Mouse (Mus musculus) intestine, embryonic 14.5 days (tissue): ENCODE results near the gene Aldh2. TPM values are rescaled to one million over a fixed set of nuclear protein-coding genes. Genes with fewer than 3 reads are reported as not detected.

Experiments
- ATAC-seq: fragments of 200-750 bp; cut with Nextera tagmentation; replicated peaks from 2 replicates; pipeline ENCODE4 v1.8.0; 2017; ENCODE audit warnings: low read depth, moderate number of reproducible peaks, moderate TSS enrichment, moderate library complexity; ENCODE audit not compliant: low FRiP score, low TSS enrichment
- DNase-seq: peaks from one replicate; pipeline ENCODE4 v3.0.0-alpha.2; 2018; ENCODE audit warnings: low spot score
- H3K27ac ChIP-seq: fragments of 300-500 bp; sonication (generic); 2 replicates; pipeline ENCODE4 v1.5.1; 2014; ENCODE audit warnings: low read depth, mild to moderate bottlenecking, control low read depth
- H3K27me3 ChIP-seq: fragments of 300-500 bp; sonication (generic); replicated peaks from 2 replicates; pipeline ENCODE4 v1.6.1; 2014; ENCODE audit warnings: low read length, control low read depth; ENCODE audit not compliant: control insufficient read depth, insufficient read depth
- H3K36me3 ChIP-seq: fragments of 300-500 bp; sonication (generic); 2 replicates; pipeline ENCODE4 v1.6.1; 2014; ENCODE audit warnings: low read length, control low read depth; ENCODE audit not compliant: control insufficient read depth, insufficient read depth
- H3K4me1 ChIP-seq: fragments of 300-500 bp; sonication (generic); replicated peaks from 2 replicates; pipeline ENCODE4 v1.6.1; 2014; ENCODE audit warnings: low read length, control low read depth, mixed read lengths; ENCODE audit not compliant: control insufficient read depth, insufficient read depth
- H3K4me2 ChIP-seq: fragments of 300-500 bp; sonication (generic); 2 replicates; pipeline ENCODE4 v1.6.1; 2014; ENCODE audit warnings: low read length
- H3K4me3 ChIP-seq: fragments of 300-500 bp; sonication (generic); 2 replicates; pipeline ENCODE4 v1.5.1; 2014; ENCODE audit warnings: low read depth, low read length, control low read depth, mixed read lengths
- H3K9ac ChIP-seq: fragments of 300-500 bp; sonication (generic); 2 replicates; pipeline ENCODE4 v1.6.1; 2014; ENCODE audit warnings: mild to moderate bottlenecking, low read length
- H3K9me3 ChIP-seq: fragments of 300-500 bp; sonication (generic); 2 replicates; pipeline ENCODE4 v1.6.1; 2016; ENCODE audit warnings: low read length, control low read depth; ENCODE audit not compliant: control insufficient read depth
- WGBS: fragments of 180-500 bp; shearing (Covaris S2); extraction: QIAGEN DNeasy Blood & Tissue Kit; methylation state at CpG from one replicate; pipeline ENCODE4 v1.1.7; 2014; 5-methylcytosine and 5-hydroxymethylcytosine counted together
- polyA plus RNA-seq: library from polyadenylated mRNA; unstranded; fragments of >200 nt; fragmentation: Nextera tagmentation; extraction: Ambion mirVana; gene quantifications from 2 replicates; pipeline ENCODE4 v1.2.1, GENCODE M21; 2014

The Aldh2 gene
- polyA plus RNA-seq, 1 experiment from 2014 or later: 70.2 TPM

DNA sequence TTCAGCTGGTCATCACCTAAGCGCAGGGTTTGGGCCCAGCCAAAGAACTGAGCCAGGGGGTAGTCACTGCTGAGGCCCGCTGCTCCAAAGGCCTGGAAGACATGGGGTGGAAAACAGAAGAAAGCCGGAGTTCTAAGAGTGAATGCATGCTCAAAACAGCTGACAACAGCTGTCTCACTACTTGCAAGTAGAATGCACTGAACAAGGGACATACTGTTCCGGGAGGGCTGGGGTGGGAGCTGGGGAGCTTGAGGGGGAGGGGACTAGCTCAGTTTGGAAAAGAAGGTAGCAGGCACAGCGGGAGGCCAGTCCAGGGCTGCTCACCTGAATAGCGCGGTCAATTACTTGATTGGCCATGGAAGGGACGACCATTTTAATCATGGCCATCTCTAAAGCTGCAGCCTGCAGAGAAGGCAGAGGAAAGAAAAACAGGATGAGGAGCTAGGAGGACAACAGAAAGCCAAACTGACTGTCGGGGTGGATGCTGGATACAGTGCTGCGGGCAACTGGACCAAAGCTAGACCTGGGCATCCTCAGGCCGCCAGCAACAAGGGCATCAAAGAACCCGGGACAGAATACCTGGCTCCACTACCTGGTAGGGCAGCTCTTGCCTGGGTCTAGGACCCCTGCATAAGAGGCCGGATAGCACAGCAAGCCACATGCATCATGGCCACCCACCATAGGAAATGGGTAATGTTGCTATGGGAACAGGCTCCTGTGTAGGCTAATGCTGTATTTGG lies 5.4 kb upstream of the Aldh2 start:
- ATAC-seq: no peak
- Histone ChIP-seq H3K4me3 (no peak overlapping the region), H3K9me3 (no peaks in the 10 kb centered on the region), H3K4me2 (no peak overlapping the region), H3K9ac (no peak overlapping the region), H3K27me3 (no peaks in the 10 kb centered on the region), H3K36me3 (no peaks in the 10 kb centered on the region), H3K27ac (peak overlapping the region; percentile 24), H3K4me1 (peaks cover 7% of the 10 kb centered on the region; the same call in 1 of the 2 replicates)
- no peak for DNase-seq
- WGBS: 75% methylated on average over 13 of the region's 13 CpGs

DNA sequence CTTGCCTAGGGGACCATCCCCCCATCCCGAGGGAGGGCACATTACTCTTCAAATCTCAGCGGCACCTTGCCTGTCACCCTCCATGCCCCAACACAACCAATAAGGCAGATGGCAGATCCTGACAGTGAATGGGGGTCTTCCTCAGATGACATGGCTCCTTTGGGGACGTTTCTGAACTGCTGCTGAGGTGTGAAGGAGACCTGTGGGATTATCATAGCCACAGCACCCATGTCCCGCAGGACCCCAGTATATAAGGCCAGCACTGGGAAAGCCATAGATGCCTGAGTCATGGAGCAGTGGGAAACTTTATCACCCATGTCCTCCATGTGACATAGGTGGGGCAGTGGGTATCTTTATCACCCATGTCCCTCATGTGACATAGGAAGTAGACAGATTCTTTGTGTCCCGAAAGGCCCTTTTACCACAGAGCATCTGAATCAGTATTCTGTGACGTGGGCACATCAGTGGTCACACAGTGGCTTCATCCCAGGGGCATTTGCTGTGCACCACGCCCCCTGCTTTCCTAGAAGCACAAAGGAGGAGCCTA lies 4.4 kb upstream of the Aldh2 start:
- no peak overlapping the region for H3K4me2 ChIP-seq
- no peak overlapping the region for H3K9ac ChIP-seq
- 81% methylated on average over 7 of the region's 7 CpGs for WGBS
- no peak for DNase-seq
- H3K27me3 ChIP-seq: no peaks in the 10 kb centered on the region
- no peak for ATAC-seq
- no peaks in the 10 kb centered on the region for H3K36me3 ChIP-seq
- peak overlapping the region; percentile 24 for H3K27ac ChIP-seq
- no peaks in the 10 kb centered on the region for H3K9me3 ChIP-seq
- H3K4me1 ChIP-seq: peaks cover 11% of the 10 kb centered on the region; the same call in 1 of the 2 replicates
- H3K4me3 ChIP-seq: no peak overlapping the region

DNA sequence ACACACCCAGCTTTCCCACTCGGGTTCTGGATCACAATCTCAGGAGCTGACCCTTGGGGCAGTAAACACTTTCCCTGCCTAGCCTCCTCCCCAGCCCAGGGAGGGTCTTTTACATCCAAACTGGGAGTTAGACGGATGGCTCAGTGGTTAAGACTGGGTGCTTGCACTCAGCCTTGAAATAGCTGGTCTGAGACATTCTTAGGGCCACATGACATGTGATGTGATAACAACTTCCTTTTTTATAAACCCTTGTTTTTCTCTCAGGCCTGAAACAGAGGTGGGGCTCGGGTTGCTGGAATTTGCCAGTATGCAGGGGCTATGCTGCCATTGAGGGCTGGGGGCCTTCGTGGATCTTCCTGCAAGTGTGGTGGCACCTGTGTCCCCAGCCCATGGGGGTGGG lies 3.7 kb upstream of the Aldh2 start:
- no peak for DNase-seq
- no peak for ATAC-seq
- H3K4me3 ChIP-seq: no peak overlapping the region
- no peak overlapping the region for H3K4me2 ChIP-seq
- no peaks in the 10 kb centered on the region for H3K27me3 ChIP-seq
- 64% methylated on average over 4 of the region's 4 CpGs for WGBS
- H3K27ac ChIP-seq: no peak overlapping the region
- no peaks in the 10 kb centered on the region for H3K36me3 ChIP-seq
- H3K9ac ChIP-seq: no peak overlapping the region
- H3K9me3 ChIP-seq: no peaks in the 10 kb centered on the region
- peaks cover 11% of the 10 kb centered on the region for H3K4me1 ChIP-seq

DNA sequence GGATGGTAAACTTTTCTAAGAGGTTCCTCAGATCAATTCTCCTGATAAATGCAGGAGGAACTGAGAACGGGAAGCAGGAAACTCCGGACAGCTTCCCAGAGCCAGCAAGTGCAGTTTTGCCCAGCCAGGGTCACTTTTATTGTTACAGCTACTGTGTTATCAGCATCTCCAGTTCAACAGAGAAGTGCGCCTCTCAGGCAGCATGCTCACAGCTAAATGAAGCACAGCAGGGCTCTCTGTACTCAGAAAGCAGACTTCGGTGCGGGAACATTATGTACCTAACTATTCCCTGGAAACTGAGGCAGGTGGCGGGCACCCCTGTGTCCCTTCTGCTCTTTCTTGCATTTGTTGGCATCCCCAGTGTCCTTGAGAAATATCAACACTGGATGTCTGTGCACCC lies 2.6 kb upstream of the Aldh2 start:
- WGBS: 72% methylated on average over 6 of the region's 6 CpGs

DNA sequence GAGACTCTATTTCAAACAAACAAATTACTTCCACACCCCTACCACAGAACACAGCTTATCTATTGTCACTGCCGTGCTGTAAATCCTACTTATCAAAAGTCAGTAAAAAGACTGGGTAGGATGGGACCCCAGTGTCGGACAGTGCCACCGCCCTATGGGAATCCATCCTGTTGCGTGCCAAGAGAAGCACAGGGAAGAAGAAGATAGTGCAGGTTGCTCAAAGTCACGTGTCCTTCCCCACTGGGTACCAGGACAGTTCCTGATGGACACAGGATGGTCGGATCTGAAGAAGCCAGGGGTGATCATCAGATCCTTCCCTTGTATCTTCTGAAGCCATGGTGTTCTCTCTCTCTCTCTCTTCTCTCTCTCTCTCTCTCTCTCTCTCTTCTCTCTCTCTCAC lies 2.1 kb upstream of the Aldh2 start:
- 76% methylated on average over 6 of the region's 6 CpGs for WGBS
- Histone ChIP-seq H3K4me1 (peaks cover 12% of the 10 kb centered on the region), H3K4me2 (no peak overlapping the region), H3K4me3 (no peak overlapping the region), H3K36me3 (no peaks in the 10 kb centered on the region), H3K27me3 (no peaks in the 10 kb centered on the region), H3K9ac (no peak overlapping the region), H3K9me3 (no peaks in the 10 kb centered on the region), H3K27ac (no peak overlapping the region)
- DNase-seq (no peak), ATAC-seq (no peak)

More for the DNA sequence above, 2.6 kb upstream of the Aldh2 start:
- no peak for DNase-seq
- no peak for ATAC-seq
- Histone ChIP-seq H3K4me3 (no peak overlapping the region), H3K9ac (no peak overlapping the region), H3K9me3 (no peaks in the 10 kb centered on the region), H3K4me2 (no peak overlapping the region), H3K27me3 (no peaks in the 10 kb centered on the region), H3K4me1 (peaks cover 12% of the 10 kb centered on the region), H3K36me3 (no peaks in the 10 kb centered on the region), H3K27ac (no peak overlapping the region)

DNA sequence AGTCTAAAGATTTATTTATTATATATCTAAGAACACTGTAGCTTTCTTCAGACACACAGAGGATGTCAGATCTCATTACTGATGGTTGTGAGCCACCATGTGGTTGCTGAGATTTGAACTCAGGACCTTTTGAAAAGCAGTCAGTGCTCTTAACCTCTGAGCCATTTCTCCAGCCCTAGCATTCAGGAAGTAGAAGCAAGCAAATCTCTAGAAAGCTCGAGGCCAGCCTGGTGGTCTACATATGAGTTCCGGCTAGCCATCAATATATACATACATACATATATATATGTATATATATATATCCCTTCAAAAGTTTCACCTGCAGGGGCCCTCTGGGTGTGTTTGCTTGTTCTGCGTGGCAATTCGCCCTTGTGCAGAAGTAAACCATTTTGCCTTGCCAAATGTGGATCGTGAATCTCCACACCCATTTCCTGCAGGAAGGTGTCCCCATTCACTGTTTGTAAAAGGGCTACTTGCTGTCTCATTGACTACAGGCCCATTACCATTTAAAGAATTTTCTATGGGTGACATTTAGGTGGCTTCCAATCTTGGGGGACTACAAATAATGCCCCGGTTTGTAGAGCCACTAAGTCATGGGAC lies 1.2 kb upstream of the Aldh2 start:
- Histone ChIP-seq H3K4me1 (peaks cover 12% of the 10 kb centered on the region), H3K4me2 (no peak overlapping the region), H3K27me3 (no peaks in the 10 kb centered on the region), H3K9me3 (no peaks in the 10 kb centered on the region), H3K27ac (no peak overlapping the region), H3K36me3 (no peaks in the 10 kb centered on the region), H3K9ac (no peak overlapping the region), H3K4me3 (no peak overlapping the region)
- ATAC-seq: no peak
- DNase-seq: no peak
- 82% methylated on average over 6 of the region's 6 CpGs for WGBS

DNA sequence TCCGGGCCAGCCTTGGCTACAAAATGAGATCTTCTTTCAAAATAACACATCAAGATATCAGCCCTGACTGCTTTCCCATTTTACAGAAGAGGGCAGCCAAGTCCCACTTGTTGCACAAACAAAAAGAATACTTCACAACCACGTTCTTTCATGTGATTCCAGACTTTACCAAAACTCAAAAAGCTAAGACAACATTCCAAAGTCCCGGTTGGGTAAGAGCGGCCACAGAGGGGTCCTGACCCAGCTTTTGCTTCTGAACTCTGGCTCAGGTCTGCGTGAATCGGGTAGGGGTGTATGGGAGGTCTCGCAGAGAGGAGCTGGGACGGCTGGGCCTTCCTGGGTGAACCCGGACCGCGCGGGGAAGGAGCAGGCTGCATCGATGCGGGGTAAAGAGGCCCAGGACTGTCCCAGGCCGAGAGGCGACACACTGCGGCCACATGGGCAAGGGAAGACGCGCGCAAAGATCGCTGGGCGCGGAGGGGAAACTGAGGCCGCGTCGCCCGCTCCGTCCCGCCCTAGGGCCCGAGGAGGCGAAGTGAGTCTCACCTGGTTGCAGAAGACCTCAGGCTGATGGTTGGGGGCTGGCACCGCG lies 712 bp downstream of the Aldh2 start:
- H3K4me3 ChIP-seq: peak overlapping the region; percentile 68
- DNase-seq: peak; percentile 69
- H3K36me3 ChIP-seq: no peaks in the 10 kb centered on the region
- peak overlapping the region; percentile 35; the same call in 1 of the 2 replicates for H3K27ac ChIP-seq
- peak overlapping the region; percentile 76 for H3K9ac ChIP-seq
- peak; percentile 38 for ATAC-seq
- H3K4me2 ChIP-seq: peak overlapping the region; percentile 88
- WGBS: 4% methylated on average over 33 of the region's 33 CpGs
- peaks cover 12% of the 10 kb centered on the region for H3K4me1 ChIP-seq
- H3K27me3 ChIP-seq: no peaks in the 10 kb centered on the region
- no peaks in the 10 kb centered on the region for H3K9me3 ChIP-seq

DNA sequence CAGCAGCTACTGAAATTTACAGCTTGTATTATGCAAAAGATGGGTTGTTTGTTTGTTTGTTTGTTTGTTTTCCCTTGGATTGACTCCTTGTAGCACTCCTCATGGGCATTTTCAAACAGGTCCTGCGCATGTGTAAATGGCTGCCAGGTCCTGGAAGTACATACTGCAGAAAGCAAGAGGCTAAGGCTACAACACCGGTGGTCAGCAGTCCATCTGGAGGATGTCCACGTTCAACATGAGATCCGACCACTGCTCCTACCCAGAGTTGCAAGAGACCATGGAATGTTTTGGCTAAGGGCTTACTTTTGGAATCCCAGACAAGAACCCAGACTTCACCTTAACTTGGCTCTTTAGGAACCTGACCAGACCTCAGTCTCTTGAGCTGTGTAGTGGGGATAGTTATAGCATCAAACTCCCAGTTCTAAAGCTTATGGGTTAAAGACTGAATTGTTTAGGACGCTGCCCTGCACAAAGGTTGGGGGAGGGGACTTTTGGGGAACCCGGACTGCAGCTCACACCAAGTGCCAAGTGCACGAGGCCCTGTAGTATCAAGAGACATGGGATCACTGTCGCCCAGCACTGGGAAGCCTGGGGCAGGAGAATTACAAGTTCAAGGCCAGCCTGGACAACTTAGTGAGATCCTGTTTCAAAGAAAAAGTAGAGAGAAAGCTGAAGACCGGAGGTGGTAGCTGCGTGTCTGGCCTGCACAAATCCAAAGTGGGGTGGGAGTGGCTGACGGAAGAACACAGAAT lies 1.4 kb downstream of the Aldh2 start:
- Histone ChIP-seq H3K9me3 (no peaks in the 10 kb centered on the region), H3K4me3 (peak overlapping the region; percentile 68), H3K36me3 (no peaks in the 10 kb centered on the region), H3K4me1 (peaks cover 12% of the 10 kb centered on the region), H3K9ac (no peak overlapping the region), H3K4me2 (peak overlapping the region; percentile 88), H3K27me3 (no peaks in the 10 kb centered on the region), H3K27ac (no peak overlapping the region)
- DNase-seq (no peak), ATAC-seq (no peak)
- 65% methylated on average over 11 of the region's 11 CpGs for WGBS
